Mouse (Mus musculus): ENCODE results near the gene 9130213A22Rik. TPM values are rescaled to one million over a fixed set of nuclear protein-coding genes. Genes with fewer than 3 reads are reported as not detected.
"Not testable (repeated sequence)": the region's sequence is repeated elsewhere in the genome, so short reads cannot be mapped to it uniquely, and the experiment has no call there.

Gene 9130213A22Rik
- polyA plus RNA-seq, 1 experiment from 2014 or later = 0.11 TPM

- H3K27ac ChIP-seq = peak overlapping the region; percentile 63
- peaks cover 12% of the 10 kb centered on the region for H3K36me3 ChIP-seq (replicated peaks)
- peak overlapping the region; percentile 72 for H3K4me2 ChIP-seq
- H3K9me3 ChIP-seq = no peaks in the 10 kb centered on the region
- peak overlapping the region; percentile 45 for H3K4me3 ChIP-seq (replicated peaks)
- H3K4me1 ChIP-seq = peaks cover 67% of the 10 kb centered on the region
- no peak for ATAC-seq (ENCODE audit: low FRiP score)
- no peaks in the 10 kb centered on the region for H3K27me3 ChIP-seq
- peak overlapping the region; percentile 53 for H3K9ac ChIP-seq
- 4% methylated on average over 27 of the region's 27 CpGs for WGBS
Observed at GRCm38 (mm10) chr11:69095511-69096231, 26.7 kb downstream of the 9130213A22Rik start.

- H3K27ac ChIP-seq = peak within 1 kb of the TSS; percentile 66
- no peaks in the 10 kb centered on the region for H3K27me3 ChIP-seq
- peaks cover 19% of the 10 kb centered on the region for H3K36me3 ChIP-seq (replicated peaks)
- peaks cover 67% of the 10 kb centered on the region for H3K4me1 ChIP-seq
- WGBS = under 1% methylated on average over 37 of the region's 37 CpGs
- ATAC-seq (ENCODE audit: low FRiP score) = peak; percentile 93
- peak within 1 kb of the TSS; percentile 53 for H3K9ac ChIP-seq
- H3K9me3 ChIP-seq = no peaks in the 10 kb centered on the region
- H3K4me3 ChIP-seq (replicated peaks) = peak within 1 kb of the TSS; percentile 45
- peak within 1 kb of the TSS; percentile 72 for H3K4me2 ChIP-seq
Observed at GRCm38 (mm10) chr11:69094697-69095429, 27.5 kb downstream of the 9130213A22Rik start, which contains the start of gene Per1. TSS of gene Per1 (plus strand) at chr11:69095217.

DNA sequence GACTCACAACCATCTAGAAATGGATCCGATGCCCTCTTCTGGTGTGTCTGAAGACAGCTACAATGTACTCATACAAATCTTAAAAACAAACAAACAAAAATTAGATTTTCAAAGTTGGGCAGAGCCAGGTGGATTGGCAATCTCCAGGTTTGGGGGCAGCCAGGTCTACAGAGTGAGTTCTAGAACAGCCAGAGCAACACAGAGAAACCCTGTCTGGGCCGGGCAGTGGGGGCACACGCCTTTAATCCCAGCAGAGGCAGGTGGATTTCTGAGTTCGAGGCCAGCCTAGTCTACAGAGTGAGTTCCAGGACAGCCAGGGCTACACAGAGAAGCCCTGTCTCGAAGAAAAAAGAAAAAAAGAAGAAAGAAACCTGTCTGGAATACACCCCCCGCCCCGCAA is 28.5 kb downstream of the 9130213A22Rik start:
- H3K4me2 ChIP-seq; H3K9me3 ChIP-seq; ATAC-seq (ENCODE audit: low FRiP score); H3K4me3 ChIP-seq (replicated peaks); H3K9ac ChIP-seq; H3K27ac ChIP-seq; H3K27me3 ChIP-seq: not testable (repeated sequence)
- peaks cover 67% of the 10 kb centered on the region for H3K4me1 ChIP-seq
- peaks cover 21% of the 10 kb centered on the region for H3K36me3 ChIP-seq (replicated peaks)
- 90% methylated on average over 7 of the region's 7 CpGs for WGBS

GRCm38 (mm10) chr11:69092871-69093270 is 29.5 kb downstream of the 9130213A22Rik start:
- Histone ChIP-seq H3K36me3 (replicated peaks) (peaks cover 21% of the 10 kb centered on the region), H3K9me3 (no peaks in the 10 kb centered on the region), H3K4me1 (peaks cover 59% of the 10 kb centered on the region), H3K27ac (no peak overlapping the region), H3K27me3 (no peaks in the 10 kb centered on the region), H3K9ac (no peak overlapping the region), H3K4me2 (no peak overlapping the region), H3K4me3 (replicated peaks) (no peak overlapping the region)
- WGBS = 88% methylated on average over 4 of the region's 4 CpGs
- no peak for ATAC-seq (ENCODE audit: low FRiP score)

DNA sequence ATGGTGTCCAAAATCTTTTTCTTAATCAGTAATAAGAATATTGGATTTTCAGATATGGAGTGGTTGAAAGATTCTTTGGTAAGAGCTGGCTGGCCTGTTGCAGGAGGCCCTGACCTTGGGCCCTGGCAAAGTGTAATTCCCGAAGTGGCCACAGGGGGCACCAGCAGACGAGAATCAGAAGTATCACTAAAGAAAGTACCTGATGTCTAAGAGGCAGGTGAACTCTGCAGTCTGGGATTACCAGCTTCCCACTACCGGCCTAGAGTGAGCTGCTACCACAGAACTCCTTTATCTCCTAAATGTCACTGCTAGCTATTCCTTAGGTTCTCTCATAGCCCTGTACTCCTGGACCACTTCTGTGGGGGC is 30.0 kb downstream of the 9130213A22Rik start:
- Histone ChIP-seq H3K27me3 (no peaks in the 10 kb centered on the region), H3K9me3 (no peaks in the 10 kb centered on the region), H3K4me3 (replicated peaks) (no peak overlapping the region), H3K4me1 (peaks cover 54% of the 10 kb centered on the region), H3K36me3 (replicated peaks) (peaks cover 21% of the 10 kb centered on the region), H3K27ac (no peak overlapping the region), H3K4me2 (no peak overlapping the region), H3K9ac (no peak overlapping the region)
- 1% methylated on average over 3 of the region's 3 CpGs for WGBS
- ATAC-seq (ENCODE audit: low FRiP score) = no peak

DNA sequence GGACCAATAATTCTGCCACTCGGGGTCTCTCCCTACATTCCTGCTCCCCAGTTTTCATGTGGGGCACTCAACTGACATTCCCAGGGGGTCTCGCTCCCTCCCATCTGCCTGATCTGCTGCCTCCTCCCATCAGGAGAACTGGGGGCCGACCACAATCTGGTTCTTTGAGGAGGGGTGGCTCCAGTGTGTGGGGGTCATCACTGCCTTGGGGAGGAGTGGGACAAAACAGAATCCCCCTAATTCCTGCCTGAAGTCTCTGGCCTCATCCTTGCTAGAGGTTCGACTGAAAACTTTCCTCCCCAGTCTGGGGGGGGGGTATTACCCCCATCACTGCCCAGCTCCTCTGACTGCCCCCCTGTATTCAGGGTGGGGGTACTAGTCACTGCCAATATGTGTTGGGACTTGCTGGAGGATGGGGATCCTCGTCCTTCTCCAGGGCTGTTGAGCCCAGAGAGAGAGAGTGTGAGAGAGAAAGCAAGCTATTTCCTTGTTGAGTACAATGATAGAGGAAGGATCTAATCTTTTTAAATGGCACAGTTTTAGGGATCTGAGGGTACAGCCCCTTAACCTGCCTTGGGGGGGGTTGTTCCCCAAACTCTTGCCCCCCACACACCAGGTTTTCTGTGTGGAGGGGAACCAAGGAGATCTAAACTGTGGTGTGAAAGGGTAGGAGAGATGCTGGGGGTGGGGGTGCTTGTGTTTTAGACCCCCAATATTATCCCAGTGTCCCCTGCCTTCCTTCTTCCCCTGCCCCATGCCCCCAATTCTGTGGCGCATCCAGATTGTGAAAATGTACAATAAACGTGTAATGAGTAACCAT is 30.6 kb downstream of the 9130213A22Rik start:
- Histone ChIP-seq H3K27ac (no peak overlapping the region), H3K27me3 (no peaks in the 10 kb centered on the region), H3K36me3 (replicated peaks) (peaks cover 21% of the 10 kb centered on the region), H3K9ac (no peak overlapping the region), H3K9me3 (no peaks in the 10 kb centered on the region), H3K4me3 (replicated peaks) (no peak overlapping the region), H3K4me2 (no peak overlapping the region), H3K4me1 (peaks cover 48% of the 10 kb centered on the region)
- no peak for ATAC-seq (ENCODE audit: low FRiP score)
- WGBS = 70% methylated on average over 7 of the region's 7 CpGs

- Histone ChIP-seq H3K4me1 (peaks cover 34% of the 10 kb centered on the region), H3K36me3 (replicated peaks) (peaks cover 21% of the 10 kb centered on the region), H3K4me2 (peak overlapping the region; percentile 98; the same call in 1 of the 2 replicates), H3K4me3 (replicated peaks) (no peak overlapping the region), H3K9me3 (no peaks in the 10 kb centered on the region), H3K27ac (0 out of 2 replicates have a peak overlapping the region, but pooled peaks have one; percentile 31), H3K9ac (no peak overlapping the region), H3K27me3 (no peaks in the 10 kb centered on the region)
- WGBS = 73% methylated on average over 6 of the region's 6 CpGs
- no peak for ATAC-seq (ENCODE audit: low FRiP score)
Observed at GRCm38 (mm10) chr11:69090367-69090766, 32.0 kb downstream of the 9130213A22Rik start.

DNA sequence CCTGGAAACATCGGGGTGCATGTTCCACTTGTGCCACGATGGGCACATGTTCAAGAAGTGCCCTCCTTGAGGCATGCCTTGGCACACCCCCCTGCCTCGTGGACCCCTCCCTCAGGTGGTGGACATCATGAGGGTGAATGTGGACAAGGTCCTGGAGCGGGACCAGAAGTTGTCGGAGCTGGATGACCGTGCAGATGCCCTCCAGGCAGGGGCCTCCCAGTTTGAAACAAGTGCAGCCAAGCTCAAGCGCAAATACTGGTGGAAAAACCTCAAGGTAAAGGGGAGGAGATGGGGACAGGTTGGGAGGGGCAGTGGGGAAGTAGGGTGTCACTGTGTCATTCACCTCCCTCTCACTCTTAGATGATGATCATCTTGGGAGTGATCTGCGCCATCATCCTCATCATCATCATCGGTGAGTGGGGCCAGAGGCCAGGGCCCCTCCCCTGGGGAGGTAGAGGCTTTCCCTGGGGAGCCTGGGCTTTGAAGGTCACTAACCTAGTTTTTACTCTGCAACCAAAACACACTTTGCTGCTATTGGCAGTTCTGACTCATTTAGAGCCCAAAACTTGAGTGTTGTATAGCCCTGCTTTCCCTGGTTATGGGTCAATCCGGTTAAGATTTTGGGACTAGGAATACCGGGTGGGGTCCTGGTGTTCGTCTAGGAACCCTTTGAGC is 32.6 kb downstream of the 9130213A22Rik start:
- Histone ChIP-seq H3K27ac (no peak overlapping the region; the same call in 1 of the 2 replicates), H3K27me3 (no peaks in the 10 kb centered on the region), H3K4me1 (peaks cover 30% of the 10 kb centered on the region), H3K4me2 (peak overlapping the region; percentile 98), H3K9me3 (no peaks in the 10 kb centered on the region), H3K9ac (peak overlapping the region; percentile 99), H3K36me3 (replicated peaks) (peaks cover 21% of the 10 kb centered on the region), H3K4me3 (replicated peaks) (peak overlapping the region; percentile 95)
- no peak for ATAC-seq (ENCODE audit: low FRiP score)
- 92% methylated on average over 12 of the region's 12 CpGs for WGBS

GRCm38 (mm10) chr11:69088856-69089615 is 33.4 kb downstream of the 9130213A22Rik start:
- Histone ChIP-seq H3K4me3 (replicated peaks) (peak overlapping the region; percentile 95), H3K36me3 (replicated peaks) (peaks cover 21% of the 10 kb centered on the region), H3K27me3 (no peaks in the 10 kb centered on the region), H3K4me2 (peak overlapping the region; percentile 98), H3K4me1 (peaks cover 24% of the 10 kb centered on the region), H3K9me3 (no peaks in the 10 kb centered on the region), H3K27ac (peak overlapping the region; percentile 91), H3K9ac (peak overlapping the region; percentile 99)
- ATAC-seq (ENCODE audit: low FRiP score) = peak; percentile 64
- WGBS = 11% methylated on average over 25 of the region's 25 CpGs

GRCm38 (mm10) chr11:69088103-69088855 is 34.1 kb downstream of the 9130213A22Rik start, which contains the start of gene Vamp2:
TSS of gene Vamp2 (plus strand) at chr11:69088490.
- under 1% methylated on average over 56 of the region's 67 CpGs for WGBS
- peak; percentile 87 for ATAC-seq (ENCODE audit: low FRiP score)
- Histone ChIP-seq H3K4me2 (peak within 1 kb of the TSS; percentile 98), H3K9me3 (no peaks in the 10 kb centered on the region), H3K9ac (peak within 1 kb of the TSS; percentile 99), H3K36me3 (replicated peaks) (peaks cover 21% of the 10 kb centered on the region), H3K27me3 (no peaks in the 10 kb centered on the region), H3K4me1 (peaks cover 22% of the 10 kb centered on the region), H3K4me3 (replicated peaks) (peak within 1 kb of the TSS; percentile 95), H3K27ac (peak within 1 kb of the TSS; percentile 91)
